Mouse (Mus musculus) gastrocnemius, postnatal 25 days (tissue): ENCODE results near the gene Rnf217. TPM values are rescaled to one million over a fixed set of nuclear protein-coding genes. Genes with fewer than 3 reads are reported as not detected.

Experiments used
- DNase-seq: peaks from one replicate; pipeline ENCODE4 v3.0.0; 2022
- total RNA-seq, 2 experiments: library from RNA; stranded (reverse); gene quantifications; 1 replicate in 1 of 2; 2 replicates in 1 of 2; pipeline ENCODE4 v1.2.3; 2021

Gene Rnf217
- total RNA-seq, 2 experiments from 2014 or later, result 6.7 to 6.9 TPM

- no peak for DNase-seq
Measured at GRCm38 (mm10) chr10:31495826-31496225, 113.2 kb downstream of the Rnf217 start.

DNA sequence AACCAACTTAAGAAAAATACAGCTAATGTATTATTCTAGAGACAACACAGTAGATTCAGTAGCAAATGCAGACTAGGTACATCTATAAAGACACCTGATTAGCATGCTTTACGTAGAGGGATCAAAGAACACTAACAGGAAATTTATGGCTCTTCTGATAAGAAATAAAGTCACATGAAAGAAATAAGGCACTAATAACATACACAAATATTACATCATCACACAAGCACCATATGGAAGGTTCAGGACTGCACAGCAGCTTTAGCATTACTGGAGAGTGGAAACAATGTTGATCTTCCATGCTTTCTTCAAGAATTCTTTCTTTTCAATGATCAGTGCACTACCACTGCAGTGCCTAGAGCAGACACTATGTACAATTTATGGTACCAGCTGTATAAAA, 114.7 kb downstream of the Rnf217 start:
- no peak for DNase-seq

DNA sequence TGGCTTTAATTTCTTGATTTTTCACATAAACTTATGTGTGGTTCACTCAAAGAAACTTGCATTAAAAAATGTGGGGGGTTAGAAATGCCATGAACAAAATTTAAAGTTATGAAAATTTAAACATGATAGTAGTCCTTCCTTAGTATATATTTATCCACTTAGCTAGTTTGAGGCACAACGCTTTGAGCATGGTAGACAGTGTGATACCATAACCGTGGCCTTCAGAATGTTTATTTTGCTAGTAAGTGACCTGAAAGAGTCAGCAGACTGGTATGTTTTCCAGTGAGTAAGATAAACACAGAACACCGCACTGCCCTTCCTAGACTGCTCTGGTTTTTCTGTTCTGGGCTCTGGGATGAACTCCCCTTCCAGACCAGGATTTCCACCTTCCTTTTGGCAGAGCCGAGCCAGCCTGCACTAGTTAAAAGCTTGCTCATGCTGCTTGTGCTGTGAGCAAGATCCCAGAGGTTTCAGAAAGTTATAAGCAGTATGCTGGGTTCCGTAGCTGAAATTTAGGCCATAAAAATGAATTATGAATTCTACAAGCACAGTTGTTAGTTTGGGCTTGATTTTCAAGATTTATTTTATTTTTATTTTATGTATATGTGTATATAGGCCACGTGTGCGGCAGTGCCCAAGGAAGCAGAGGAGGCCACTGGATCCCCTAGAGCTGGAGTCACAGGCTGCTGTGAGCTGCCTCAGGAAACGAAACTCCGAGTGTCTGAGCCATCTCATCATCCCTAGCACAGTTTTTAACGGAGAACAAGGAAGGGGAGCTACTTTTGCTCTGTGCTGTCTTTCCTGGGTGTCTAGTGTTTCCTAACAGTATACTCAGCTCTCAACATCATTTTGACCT, 141.7 kb downstream of the Rnf217 start:
- no peak for DNase-seq

- no peak for DNase-seq
Measured at GRCm38 (mm10) chr10:31465840-31466541, 143.0 kb downstream of the Rnf217 start.

GRCm38 (mm10) chr10:31465424-31465823, 143.6 kb downstream of the Rnf217 start:
- DNase-seq, result no peak

DNA sequence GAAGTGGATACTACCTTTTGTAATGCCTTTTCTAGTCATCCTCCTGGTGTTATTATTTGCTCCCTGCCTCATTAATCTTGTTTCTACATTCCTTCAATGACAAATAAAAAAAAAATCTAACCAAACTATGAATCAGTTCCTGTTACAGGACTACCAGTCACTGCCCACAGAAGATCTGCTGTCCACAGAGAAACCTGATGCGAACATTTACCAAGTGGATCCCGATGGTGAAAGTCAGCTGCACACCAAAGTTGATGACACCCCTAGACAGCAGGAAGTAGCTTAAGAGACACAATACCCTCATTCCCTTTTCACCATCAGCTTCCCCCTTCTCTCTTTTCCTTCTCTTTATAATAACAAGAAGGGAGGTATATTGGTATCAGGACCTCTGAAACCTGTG, 145.9 kb downstream of the Rnf217 start:
- no peak for DNase-seq

- DNase-seq, result no peak
Measured at GRCm38 (mm10) chr10:31456806-31457205, 152.2 kb downstream of the Rnf217 start.

- no peak for DNase-seq
Measured at GRCm38 (mm10) chr10:31447083-31447482, 161.9 kb downstream of the Rnf217 start.

GRCm38 (mm10) chr10:31445291-31446124, 163.5 kb downstream of the Rnf217 start, which contains the start of gene Tpd52l1:
Gene Tpd52l1 (minus strand): TSS chr10:31445958.
- DNase-seq, result peak; percentile 77

DNA sequence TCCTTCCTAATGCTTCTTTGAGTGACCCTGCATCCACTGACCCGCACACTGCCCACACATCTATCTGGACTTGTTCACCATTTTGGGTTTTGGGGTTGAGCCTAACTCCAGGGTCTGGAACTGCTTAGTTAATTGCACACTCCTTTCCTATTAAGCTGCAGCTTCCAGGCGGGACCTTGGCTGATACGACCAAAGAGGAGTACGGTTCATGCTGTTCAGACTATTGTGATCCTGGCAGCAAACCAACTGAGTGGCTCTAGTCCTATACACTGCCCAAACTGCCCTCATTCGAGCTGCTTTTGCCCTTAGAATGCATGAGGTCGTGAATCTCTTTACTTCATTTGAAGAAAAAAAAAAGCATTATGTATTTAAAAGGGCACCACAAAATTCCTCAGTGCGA, 164.8 kb downstream of the Rnf217 start:
- no peak for DNase-seq

Other genes starting within 250 kb of the Rnf217 start
- gene Tpd52l1, start 163.2 kb downstream of the Rnf217 start, total RNA-seq, result 10 to 100 TPM; 15.9 to 19.7 TPM